Comparison of ENCODE assay signal across 16 mouse cellular contexts in genomic region chr6:145539568-145539859, GRCm38 (mm10).
A peak's percentile ranks its signal among the peaks of the same experiment; 100 is the strongest.
DNase-seq lines count a peak whose midpoint lies in the region; ATAC-seq and TF ChIP-seq lines count a peak whose summit lies in the region.
"Had no signal": no experiment of that assay in that cellular context is flagged by ENCODE, and none has a peak within 500 bp of the region (broad histone marks: within the 10 kb centered on the region; RNA-seq: fewer than 3 reads in every experiment).

No protein-coding gene starts in this region.

- no peak for TF ChIP-seq CTCF in layer of hippocampus, adult 2 months (conservative IDR thresholded peaks at IDR 0.05)

- no peak for DNase-seq in kidney, adult 8-10 months
- peak; percentile 53 for DNase-seq in embryo, embryonic 10.5 days (ENCODE audit: low spot score)
- no peak for DNase-seq in layer of hippocampus, adult 2 months (ENCODE audit: low spot score in 2 of 2)
- DNase-seq in layer of hippocampus, postnatal 25 days (ENCODE audit: extremely low spot score in 1 of 2, low spot score in 1 of 2), result no peak
- DNase-seq: cerebellum, adult 11-12 months; gastrocnemius, postnatal 25 days; kidney, adult 11 months; retina, postnatal 1 day; spleen, adult 18-20 months had no signal

- ATAC-seq in kidney, embryonic 14.5 days (ENCODE audit: low FRiP score, low TSS enrichment), result peak; percentile 43; the same call in 1 of the 2 replicates
- 0 out of 2 replicates have a peak, but pooled peaks have one; percentile 43 for ATAC-seq in hindbrain, embryonic 12.5 days (ENCODE audit: low FRiP score)
- peak; percentile 70 for ATAC-seq in neural tube, embryonic 12.5 days (ENCODE audit: low FRiP score, low read depth)
- ATAC-seq: forebrain, embryonic 14.5 days had no signal

- peaks cover 2% of the 10 kb centered on the region; the same call in 1 of the 2 replicates for H3K9me3 ChIP-seq in kidney, embryonic 14.5 days (ENCODE audit: control insufficient read depth, low read length)
- peaks cover 8% of the 10 kb centered on the region; the same call in 1 of the 2 replicates for H3K9me3 ChIP-seq in hindbrain, embryonic 12.5 days (replicated peaks)
- peaks cover 8% of the 10 kb centered on the region; the same call in 1 of the 2 replicates for H3K9me3 ChIP-seq in neural tube, embryonic 12.5 days

- peak overlapping the region; percentile 38; the same call in 1 of the 2 replicates for H3K27ac ChIP-seq in kidney, embryonic 14.5 days (ENCODE audit: low read depth, low read length)
- peak overlapping the region; percentile 48; the same call in 1 of the 2 replicates for H3K27ac ChIP-seq in hindbrain, embryonic 12.5 days
- H3K27ac ChIP-seq in neural tube, embryonic 12.5 days, result no peak overlapping the region
- no peak overlapping the region for H3K27ac ChIP-seq in layer of hippocampus, adult 2 months
- H3K27ac ChIP-seq: embryonic facial prominence, embryonic 13.5 days; liver, embryonic 14.5 days; macrophage had no signal

- peaks cover 13% of the 10 kb centered on the region for H3K4me1 ChIP-seq in kidney, embryonic 14.5 days (ENCODE audit: control insufficient read depth, insufficient read depth, low read length)
- H3K4me1 ChIP-seq in hindbrain, embryonic 12.5 days, result peaks cover 13% of the 10 kb centered on the region
- H3K4me1 ChIP-seq in neural tube, embryonic 12.5 days, result peaks cover 15% of the 10 kb centered on the region

- WGBS in kidney, embryonic 14.5 days, result 21% methylated on average over 6 of the region's 6 CpGs
- 42% methylated on average over 6 of the region's 6 CpGs for WGBS in hindbrain, embryonic 12.5 days
- 25% methylated on average over 6 of the region's 6 CpGs for WGBS in neural tube, embryonic 12.5 days

- H3K9ac ChIP-seq in kidney, embryonic 14.5 days (ENCODE audit: low read depth, low read length), result no peak overlapping the region
- no peak overlapping the region for H3K9ac ChIP-seq in hindbrain, embryonic 12.5 days
- H3K9ac ChIP-seq in neural tube, embryonic 12.5 days, result no peak overlapping the region
- H3K9ac ChIP-seq: embryonic facial prominence, embryonic 13.5 days; liver, embryonic 14.5 days had no signal

- no peaks in the 10 kb centered on the region for H3K36me3 ChIP-seq in kidney, embryonic 14.5 days (ENCODE audit: control insufficient read depth, insufficient read depth, low read length)
- no peaks in the 10 kb centered on the region for H3K36me3 ChIP-seq in hindbrain, embryonic 12.5 days
- H3K36me3 ChIP-seq in neural tube, embryonic 12.5 days, result no peaks in the 10 kb centered on the region
- H3K36me3 ChIP-seq: embryonic facial prominence, embryonic 13.5 days had no signal

- H3K27me3 ChIP-seq in kidney, embryonic 14.5 days (ENCODE audit: control insufficient read depth, insufficient read depth, low read length), result no peaks in the 10 kb centered on the region
- no peaks in the 10 kb centered on the region for H3K27me3 ChIP-seq in hindbrain, embryonic 12.5 days
- H3K27me3 ChIP-seq in neural tube, embryonic 12.5 days (replicated peaks), result no peaks in the 10 kb centered on the region
- H3K27me3 ChIP-seq: embryonic facial prominence, embryonic 13.5 days had no signal

- H3K4me3 ChIP-seq in kidney, embryonic 14.5 days (ENCODE audit: low read length), result no peak overlapping the region
- H3K4me3 ChIP-seq in hindbrain, embryonic 12.5 days, result no peak overlapping the region
- no peak overlapping the region for H3K4me3 ChIP-seq in neural tube, embryonic 12.5 days
- no peak overlapping the region for H3K4me3 ChIP-seq in layer of hippocampus, adult 2 months
- H3K4me3 ChIP-seq: embryonic facial prominence, embryonic 13.5 days had no signal

- H3K4me2 ChIP-seq in kidney, embryonic 14.5 days (replicated peaks; ENCODE audit: low read depth, low read length), result no peak overlapping the region
- H3K4me2 ChIP-seq in hindbrain, embryonic 12.5 days (replicated peaks), result no peak overlapping the region
- H3K4me2 ChIP-seq in neural tube, embryonic 12.5 days (replicated peaks), result no peak overlapping the region
- H3K4me2 ChIP-seq: embryonic facial prominence, embryonic 13.5 days had no signal

Comparison
In these comparisons a context has a peak if more than half of its experiments do, and no peak if none do; other contexts are left out.
1. H3K27ac ChIP-seq: peak in kidney, embryonic 14.5 days (single experiment) and hindbrain, embryonic 12.5 days (single experiment); none in neural tube, embryonic 12.5 days (single experiment) and layer of hippocampus, adult 2 months (single experiment).
2. Peak in every context shown above with its lines, with median percentiles within 50 percentile points of each other: ATAC-seq.